Mouse (Mus musculus): ENCODE results near the gene Ube2h.

Ube2h gene

DNA sequence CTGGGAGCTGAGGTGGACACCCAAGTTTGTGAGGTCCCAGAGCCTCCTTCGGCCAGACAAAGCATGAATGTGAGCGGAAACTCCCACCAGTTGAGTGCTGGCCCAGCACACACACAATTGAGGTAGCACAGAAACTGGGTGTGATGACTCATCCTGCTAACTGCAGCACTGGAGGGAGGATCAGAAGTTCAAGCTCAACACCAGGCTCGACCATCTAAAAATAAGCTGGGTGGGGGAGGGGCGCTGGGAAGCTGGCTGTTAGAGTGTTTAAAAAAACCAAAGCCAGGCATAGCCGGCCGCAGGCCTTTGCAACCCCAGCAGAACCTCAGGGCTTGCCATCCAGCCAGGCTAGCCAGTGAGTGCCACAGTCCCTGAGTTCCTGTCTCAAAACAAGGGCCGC, 142.2 kb downstream of the Ube2h start:
- no peak for DNase-seq (ENCODE audit: low spot score)

- no peak for DNase-seq (ENCODE audit: low spot score)
Observed at GRCm38 (mm10) chr6:30161618-30162017, 142.7 kb downstream of the Ube2h start.
